Mouse (Mus musculus): ENCODE measurements around the gene Spata13.
A peak's percentile ranks its signal among the peaks of the same experiment; 100 is the strongest.

Spata13 gene

GRCm38 (mm10) chr14:60641120-60641519 is 7.3 kb downstream of the Spata13 start:
- no peak for DNase-seq (ENCODE audit: low spot score)

GRCm38 (mm10) chr14:60642131-60642530 is 8.3 kb downstream of the Spata13 start:
- DNase-seq (ENCODE audit: low spot score) = no peak

GRCm38 (mm10) chr14:60643098-60643870 is 9.5 kb downstream of the Spata13 start:
- no peak for DNase-seq (ENCODE audit: low spot score)

- DNase-seq (ENCODE audit: low spot score) = no peak
Measured at GRCm38 (mm10) chr14:60646373-60646772, 12.6 kb downstream of the Spata13 start.

GRCm38 (mm10) chr14:60647885-60648284 is 14.1 kb downstream of the Spata13 start:
- DNase-seq (ENCODE audit: low spot score) = no peak

GRCm38 (mm10) chr14:60648956-60649355 is 15.2 kb downstream of the Spata13 start:
- no peak for DNase-seq (ENCODE audit: low spot score)

- DNase-seq (ENCODE audit: low spot score) = no peak
Measured at GRCm38 (mm10) chr14:60653184-60653583, 19.4 kb downstream of the Spata13 start.

- DNase-seq (ENCODE audit: low spot score) = no peak
Measured at GRCm38 (mm10) chr14:60653977-60654376, 20.2 kb downstream of the Spata13 start.

GRCm38 (mm10) chr14:60654708-60655107 is 20.9 kb downstream of the Spata13 start:
- DNase-seq (ENCODE audit: low spot score) = no peak

GRCm38 (mm10) chr14:60655941-60656700 is 22.3 kb downstream of the Spata13 start:
- DNase-seq (ENCODE audit: low spot score) = peak; percentile 53

- DNase-seq (ENCODE audit: low spot score) = no peak
Measured at GRCm38 (mm10) chr14:60656701-60657085, 22.9 kb downstream of the Spata13 start.

- DNase-seq (ENCODE audit: low spot score) = no peak
Measured at GRCm38 (mm10) chr14:60657891-60658290, 24.1 kb downstream of the Spata13 start.

GRCm38 (mm10) chr14:60659498-60659897 is 25.7 kb downstream of the Spata13 start:
- DNase-seq (ENCODE audit: low spot score) = no peak

GRCm38 (mm10) chr14:60660591-60660990 is 26.8 kb downstream of the Spata13 start:
- no peak for DNase-seq (ENCODE audit: low spot score)

- DNase-seq (ENCODE audit: low spot score) = no peak
Measured at GRCm38 (mm10) chr14:60661281-60661680, 27.5 kb downstream of the Spata13 start.

- DNase-seq (ENCODE audit: low spot score) = no peak
Measured at GRCm38 (mm10) chr14:60663309-60663940, 29.6 kb downstream of the Spata13 start.

GRCm38 (mm10) chr14:60664641-60665040 is 30.8 kb downstream of the Spata13 start:
- DNase-seq (ENCODE audit: low spot score) = no peak

GRCm38 (mm10) chr14:60665263-60665662 is 31.5 kb downstream of the Spata13 start:
- DNase-seq (ENCODE audit: low spot score) = no peak

GRCm38 (mm10) chr14:60666252-60666651 is 32.5 kb downstream of the Spata13 start:
- DNase-seq (ENCODE audit: low spot score) = no peak

GRCm38 (mm10) chr14:60670191-60670590 is 36.4 kb downstream of the Spata13 start:
- DNase-seq (ENCODE audit: low spot score) = no peak

- DNase-seq (ENCODE audit: low spot score) = no peak
Measured at GRCm38 (mm10) chr14:60671504-60671903, 37.7 kb downstream of the Spata13 start.

GRCm38 (mm10) chr14:60675697-60676096 is 41.9 kb downstream of the Spata13 start:
- DNase-seq (ENCODE audit: low spot score) = no peak
